Mouse (Mus musculus) stomach, postnatal 0 days (tissue): ENCODE data around the gene Irf2bpl.

Source experiments
- CTCF ChIP-seq: IDR thresholded peaks from 2 replicates; pipeline ENCODE4 v1.5.1; 2016; ENCODE audit warnings: antibody characterized with exemption, low read depth, mild to moderate bottlenecking, moderate library complexity
- EP300 ChIP-seq: optimal IDR thresholded peaks from 2 replicates; pipeline ENCODE3; 2016; ENCODE audit warnings: antibody characterized with exemption

DNA sequence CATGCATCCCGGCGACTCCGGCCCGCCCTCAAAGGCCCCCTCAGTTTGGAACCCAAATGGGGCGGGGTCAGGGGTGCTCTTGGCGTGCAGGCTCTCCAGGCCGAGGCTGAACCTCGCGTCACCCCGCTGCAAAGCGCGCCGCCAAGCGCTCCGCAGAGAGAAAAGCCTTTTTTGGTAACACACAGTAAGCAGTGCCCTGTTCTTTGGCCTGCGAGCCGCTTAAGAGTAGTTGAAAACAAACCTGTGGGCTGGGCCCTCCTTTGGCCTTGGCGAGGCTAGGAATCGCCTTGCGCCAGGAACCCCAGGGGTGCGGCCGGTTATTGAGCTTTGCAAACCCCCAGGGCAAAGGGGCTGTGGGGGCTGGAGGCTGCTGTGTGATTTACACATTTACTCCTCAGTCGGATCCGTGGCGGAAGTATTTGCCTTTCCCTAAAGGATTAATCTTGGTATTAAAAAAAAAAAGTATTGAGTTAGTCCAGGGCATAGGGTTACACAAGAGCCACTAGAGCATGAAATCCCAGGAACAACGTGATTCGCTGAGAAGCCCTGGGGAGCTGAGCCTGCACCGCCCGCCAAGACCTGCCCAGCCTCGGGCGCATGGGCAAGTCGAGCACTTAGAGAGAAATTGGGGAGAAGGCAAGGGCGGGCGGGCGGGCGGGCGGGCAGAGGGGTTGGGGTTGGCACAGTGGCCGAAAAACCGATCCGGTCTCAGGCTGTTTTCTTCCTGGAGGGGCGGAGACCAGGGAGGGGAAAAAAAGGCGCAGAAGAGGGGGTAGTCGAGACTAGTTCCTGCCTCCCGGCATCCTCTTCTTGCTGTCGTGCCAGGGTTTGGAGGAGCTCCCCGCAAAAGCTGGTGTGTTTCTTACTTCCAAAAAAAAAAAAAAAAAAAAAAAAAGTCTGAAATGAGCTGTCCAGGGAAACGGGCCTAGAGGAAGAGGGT is 3.8 kb upstream of the Irf2bpl start:
- TF ChIP-seq CTCF (peak; percentile 66), EP300 (peak; percentile 36)
